Mouse (Mus musculus): ENCODE measurements around the gene Lce1j. TPM values are rescaled to one million over a fixed set of nuclear protein-coding genes. Genes with fewer than 3 reads are reported as not detected.

The Lce1j gene
- not detected in 2 replicates for polyA plus RNA-seq (2012; rRNA removed)

DNA sequence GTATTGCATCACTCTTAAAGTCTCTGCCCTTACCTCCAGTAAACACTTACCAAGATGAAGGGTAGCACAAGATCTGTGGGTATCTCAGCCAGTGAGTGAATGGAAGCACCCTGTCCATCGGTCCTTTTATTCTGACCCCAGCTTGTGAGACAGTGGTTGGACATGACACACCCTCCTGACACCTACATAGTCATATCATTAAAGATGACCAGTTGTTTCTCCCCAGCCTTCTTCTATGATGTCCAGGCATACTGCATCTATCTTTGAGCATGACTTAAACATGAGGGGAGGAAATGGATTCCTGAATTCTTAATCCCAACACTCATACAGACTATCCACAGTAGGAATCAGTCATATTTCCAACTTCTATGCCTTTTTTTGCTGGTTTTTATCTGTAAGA is at the start of gene Lce1j:
Gene Lce1j (minus strand): TSS at position 101 of the 400 bp plus-strand sequence.

DNA sequence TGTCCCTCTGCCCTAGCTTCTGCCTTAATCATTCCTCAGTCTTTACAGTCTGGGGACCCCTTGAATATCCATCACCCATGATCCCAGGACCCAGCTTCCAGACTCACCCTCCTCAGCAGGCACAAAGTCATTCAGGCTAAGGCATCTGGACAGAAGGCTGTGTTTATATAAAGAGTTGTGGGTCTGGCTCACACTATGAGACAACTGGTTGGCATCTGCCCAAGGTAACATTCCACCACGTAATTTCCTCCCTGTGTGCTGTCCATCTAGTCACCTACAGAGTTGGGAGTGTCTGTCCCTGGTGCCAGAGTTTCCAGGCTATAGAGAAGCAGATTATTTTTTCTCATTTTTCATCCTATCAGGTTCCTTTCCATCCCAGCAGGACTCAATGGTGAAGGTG is 36.8 kb upstream of the Lce1j start, which contains the start of gene Kprp:
Gene Kprp (minus strand): TSS at position 140 of the 400 bp plus-strand sequence.

DNA sequence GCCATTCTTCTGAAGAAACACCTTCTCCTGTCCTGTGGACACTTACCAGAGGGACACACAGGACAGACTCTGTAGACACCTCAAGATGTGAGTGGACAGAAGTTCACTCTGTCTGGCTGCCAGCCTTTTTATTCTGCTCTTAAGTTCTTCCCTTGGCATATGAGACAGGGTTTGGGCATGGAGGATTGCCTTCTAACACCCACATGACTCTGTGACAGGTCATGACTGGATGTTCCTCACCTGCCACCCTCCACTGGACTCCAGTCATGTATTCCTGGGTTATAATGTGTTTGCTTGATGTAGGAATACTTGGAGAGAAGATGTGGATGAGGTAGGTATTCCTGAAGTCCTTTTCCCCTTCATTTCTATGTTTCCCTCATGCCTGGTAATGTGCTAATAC is 17.5 kb upstream of the Lce1j start, which contains the start of gene Lce1k:
Gene Lce1k (minus strand): TSS at position 101 of the 400 bp plus-strand sequence.

DNA sequence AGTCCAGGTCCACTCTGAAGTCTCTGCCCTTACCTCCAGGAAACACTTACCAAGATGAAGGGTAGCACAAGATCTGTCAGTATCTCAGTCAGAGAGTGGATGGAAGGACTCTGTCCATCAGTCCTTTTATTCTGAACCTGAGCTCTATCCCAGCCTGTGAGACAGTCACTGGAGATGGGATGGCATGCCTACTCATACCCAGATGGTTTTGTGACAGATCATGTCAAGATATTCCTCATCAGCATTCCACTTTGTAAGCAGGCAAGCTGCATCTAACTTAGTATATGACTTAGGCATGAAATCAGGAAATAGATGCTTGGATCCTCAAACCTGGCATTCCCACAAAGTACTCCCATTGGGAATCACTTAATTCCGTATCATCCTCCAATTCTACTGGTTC is 11.5 kb downstream of the Lce1j start, which contains the start of gene Lce1i:
Gene Lce1i (minus strand): TSS at position 101 of the 400 bp plus-strand sequence.

DNA sequence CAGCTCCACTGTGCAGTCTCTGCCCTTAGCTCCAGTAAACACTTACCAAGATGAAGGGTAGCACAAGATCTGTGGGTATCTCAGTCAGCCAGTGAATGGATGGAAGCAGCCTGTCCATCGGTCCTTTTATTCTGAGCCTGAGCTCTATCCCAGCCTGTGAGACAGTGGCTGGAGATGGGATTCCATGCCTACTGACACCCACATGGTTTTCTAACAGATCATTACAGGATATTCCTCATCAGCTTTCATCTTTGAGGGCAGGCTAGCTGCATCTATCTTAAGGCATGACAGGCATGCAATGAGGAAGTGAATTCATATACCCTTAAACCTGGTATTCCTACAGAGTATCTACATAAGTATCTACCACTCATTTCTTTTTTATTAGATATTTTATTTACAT is 25.3 kb downstream of the Lce1j start, which contains the start of gene Lce1h:
Gene Lce1h (minus strand): TSS at position 101 of the 400 bp plus-strand sequence.

DNA sequence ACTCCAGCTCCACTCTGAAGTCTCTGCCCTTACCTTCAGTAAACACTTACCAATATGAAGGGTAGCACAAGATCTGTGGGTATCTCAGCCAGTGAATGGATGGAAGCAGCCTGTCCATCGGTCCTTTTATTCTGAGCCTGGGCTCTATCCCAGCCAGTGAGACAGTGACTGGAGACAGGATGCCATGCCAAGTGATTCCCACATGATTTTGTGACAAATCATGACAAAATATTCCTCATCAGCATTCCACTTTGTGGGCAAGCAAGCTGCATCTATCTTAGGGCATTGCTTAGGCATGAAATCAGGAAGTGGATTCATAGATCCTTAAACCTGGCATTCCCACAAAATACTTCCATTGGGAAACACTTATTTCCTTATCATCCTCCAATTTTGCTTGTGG is 38.1 kb downstream of the Lce1j start, which contains the start of gene Lce1g:
Gene Lce1g (minus strand): TSS at position 101 of the 400 bp plus-strand sequence.

DNA sequence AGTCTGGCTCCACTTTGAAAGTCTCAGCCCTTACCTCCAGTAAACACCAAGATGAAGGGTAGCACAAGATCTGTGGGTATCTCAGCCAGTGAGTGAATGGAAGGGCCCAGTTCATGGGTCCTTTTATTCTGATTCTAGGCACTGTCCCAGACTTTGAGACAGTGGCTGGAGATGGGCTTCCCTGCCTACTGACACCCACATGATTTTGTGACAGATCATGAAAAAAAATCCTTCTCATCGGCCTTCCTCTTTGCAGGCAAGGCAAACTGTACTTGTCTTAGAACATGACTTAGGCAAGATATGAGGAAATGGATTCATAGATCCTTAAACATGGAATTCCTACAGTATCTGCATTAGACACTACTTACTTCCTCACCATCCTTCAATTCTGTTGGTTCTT is 51.3 kb downstream of the Lce1j start, which contains the start of gene Gm38119:
Gene Gm38119 (minus strand): TSS at position 101 of the 400 bp plus-strand sequence.

Other genes with a start within 250 kb of the Lce1j start
- not detected in 2 replicates for gene Ivl, start 216.8 kb downstream of the Lce1j start, polyA plus RNA-seq (2012; rRNA removed)
- gene Smcp, start 201.5 kb downstream of the Lce1j start, polyA plus RNA-seq (2012; rRNA removed), result not detected in 2 replicates
- not detected in 2 replicates for gene 2210017I01Rik, start 183.0 kb downstream of the Lce1j start, polyA plus RNA-seq (2012; rRNA removed)
- gene Lce6a, start 168.9 kb downstream of the Lce1j start, polyA plus RNA-seq (2012; rRNA removed), result not detected in 2 replicates
- not detected in 2 replicates for gene Lce1a1, start 142.2 kb downstream of the Lce1j start, polyA plus RNA-seq (2012; rRNA removed)
- not detected in 2 replicates for gene Lce1b, start 133.6 kb downstream of the Lce1j start, polyA plus RNA-seq (2012; rRNA removed)
- gene Lce1a2, start 120.2 kb downstream of the Lce1j start, polyA plus RNA-seq (2012; rRNA removed), result not detected in 2 replicates
- gene Lce1c, start 111.3 kb downstream of the Lce1j start, polyA plus RNA-seq (2012; rRNA removed), result not detected in 2 replicates
- gene Lce1d, start 103.3 kb downstream of the Lce1j start, polyA plus RNA-seq (2012; rRNA removed), result not detected in 2 replicates
- not detected in 2 replicates for gene Lce1e, start 81.4 kb downstream of the Lce1j start, polyA plus RNA-seq (2012; rRNA removed)
- gene Lce1f, start 70.2 kb downstream of the Lce1j start, polyA plus RNA-seq (2012; rRNA removed), result not detected in 2 replicates
- gene Gm38119, start 51.4 kb downstream of the Lce1j start, polyA plus RNA-seq (2012; rRNA removed), result not detected in 2 replicates
- gene Lce1g, start 38.2 kb downstream of the Lce1j start, polyA plus RNA-seq (2012; rRNA removed), result not detected in 2 replicates
- gene Lce1h, start 25.4 kb downstream of the Lce1j start, polyA plus RNA-seq (2012; rRNA removed), result not detected in 2 replicates
- gene Lce1i, start 11.6 kb downstream of the Lce1j start, polyA plus RNA-seq (2012; rRNA removed), result not detected in 2 replicates
- not detected in 2 replicates for gene Lce1k, start 17.4 kb upstream of the Lce1j start, polyA plus RNA-seq (2012; rRNA removed)
- gene Kprp, start 36.7 kb upstream of the Lce1j start, polyA plus RNA-seq (2012; rRNA removed), result not detected in 2 replicates
- not detected in 2 replicates for gene Lce1l, start 60.8 kb upstream of the Lce1j start, polyA plus RNA-seq (2012; rRNA removed)
- not detected in 2 replicates for gene 2310050C09Rik, start 79.7 kb upstream of the Lce1j start, polyA plus RNA-seq (2012; rRNA removed)
- not detected in 2 replicates for gene Lce3a, start 135.7 kb upstream of the Lce1j start, polyA plus RNA-seq (2012; rRNA removed)
- gene Lce3b, start 142.5 kb upstream of the Lce1j start, polyA plus RNA-seq (2012; rRNA removed), result not detected in 2 replicates
- not detected in 2 replicates for gene Lce3c, start 154.0 kb upstream of the Lce1j start, polyA plus RNA-seq (2012; rRNA removed)
- gene Lce3d, start 166.9 kb upstream of the Lce1j start, polyA plus RNA-seq (2012; rRNA removed), result not detected in 2 replicates
- not detected in 2 replicates for gene Lce3e, start 176.5 kb upstream of the Lce1j start, polyA plus RNA-seq (2012; rRNA removed)
- not detected in 2 replicates for gene Lce3f, start 201.7 kb upstream of the Lce1j start, polyA plus RNA-seq (2012; rRNA removed)
- not detected in 2 replicates for gene Crct1, start 225.2 kb upstream of the Lce1j start, polyA plus RNA-seq (2012; rRNA removed)
- not detected in 2 replicates for gene Lce1m, start 228.5 kb upstream of the Lce1j start, polyA plus RNA-seq (2012; rRNA removed)